Mouse (Mus musculus) liver, postnatal 0 days (tissue): ENCODE measurements around the gene Acp6. TPM values are rescaled to one million over a fixed set of nuclear protein-coding genes. Genes with fewer than 3 reads are reported as not detected.

ENCODE experiments used
- ATAC-seq: fragments of 200-750 bp; cut with Nextera tagmentation; 2 replicates; pipeline ENCODE4 v1.8.0; 2017; ENCODE audit warnings: mild to moderate bottlenecking, moderate library complexity
- DNase-seq: peaks from one replicate; pipeline ENCODE4 v3.0.0-alpha.2; 2016
- H3K27ac ChIP-seq: fragments of 300-500 bp; sonication (generic); 2 replicates; pipeline ENCODE4 v1.5.1; 2014; ENCODE audit warnings: antibody characterized with exemption, moderate library complexity, mild to moderate bottlenecking, low read depth
- H3K27me3 ChIP-seq: fragments of 300-500 bp; sonication (generic); 2 replicates; pipeline ENCODE4 v1.6.1; 2014; ENCODE audit warnings: low read length, control low read depth, mixed read lengths; ENCODE audit not compliant: insufficient read depth
- H3K36me3 ChIP-seq: fragments of 300-500 bp; sonication (generic); replicated peaks from 2 replicates; pipeline ENCODE4 v1.6.1; 2014; ENCODE audit warnings: mild to moderate bottlenecking, control low read depth, low read length, moderate library complexity, mixed read lengths; ENCODE audit not compliant: insufficient read depth
- H3K4me1 ChIP-seq: fragments of 300-500 bp; sonication (generic); 2 replicates; pipeline ENCODE4 v1.6.1; 2014; ENCODE audit warnings: antibody characterized with exemption, mild to moderate bottlenecking, control low read depth; ENCODE audit not compliant: insufficient read depth
- H3K4me2 ChIP-seq: fragments of 300-500 bp; sonication (generic); 2 replicates; pipeline ENCODE4 v1.6.1; 2014; ENCODE audit warnings: low read depth, mild to moderate bottlenecking, low read length, moderate library complexity, mixed read lengths
- H3K4me3 ChIP-seq: fragments of 300-500 bp; sonication (generic); 2 replicates; pipeline ENCODE4 v1.5.1; 2014; ENCODE audit warnings: low read depth, low read length
- H3K9ac ChIP-seq: fragments of 300-500 bp; sonication (generic); replicated peaks from 2 replicates; pipeline ENCODE4 v1.6.1; 2014; ENCODE audit warnings: mild to moderate bottlenecking, moderate library complexity
- H3K9me3 ChIP-seq: fragments of 300-500 bp; sonication (generic); 2 replicates; pipeline ENCODE4 v1.6.1; 2016; ENCODE audit warnings: mild to moderate bottlenecking, control low read depth, low read length, mixed read lengths
- CTCF ChIP-seq: sonication (generic); IDR thresholded peaks from 2 replicates; pipeline ENCODE4 v1.5.1; 2016; ENCODE audit warnings: antibody characterized with exemption, low read depth
- EP300 ChIP-seq: IDR thresholded peaks from 2 replicates; pipeline ENCODE4 v1.6.1; 2016; ENCODE audit warnings: antibody characterized with exemption, low read depth, mild to moderate bottlenecking
- WGBS: fragments of 180-500 bp; shearing (Covaris S2); extraction: QIAGEN DNeasy Blood & Tissue Kit; methylation state at CpG from one replicate; pipeline ENCODE4 v1.1.7; 2014; ENCODE audit not compliant: insufficient replicate concordance; 5-methylcytosine and 5-hydroxymethylcytosine counted together
- polyA plus RNA-seq: library from polyadenylated mRNA; unstranded; fragments of >200 nt; fragmentation: Nextera tagmentation; extraction: Ambion mirVana; gene quantifications from 2 replicates; pipeline ENCODE4 v1.2.1, GENCODE M21; 2015

Acp6 gene
- polyA plus RNA-seq, 1 experiment from 2014 or later = 23.6 TPM

- 67% methylated on average over 4 of the region's 4 CpGs for WGBS
- DNase-seq = no peak
- no peak overlapping the region for H3K9ac ChIP-seq
- peaks cover 17% of the 10 kb centered on the region for H3K4me1 ChIP-seq
- no peaks in the 10 kb centered on the region for H3K9me3 ChIP-seq
- H3K4me2 ChIP-seq = no peak overlapping the region
- no peak for TF ChIP-seq CTCF
- no peak for TF ChIP-seq EP300
- H3K36me3 ChIP-seq = no peaks in the 10 kb centered on the region
- no peak for ATAC-seq
- no peaks in the 10 kb centered on the region for H3K27me3 ChIP-seq
- H3K27ac ChIP-seq = no peak overlapping the region
- H3K4me3 ChIP-seq = no peak overlapping the region
These were observed 3.2 kb downstream of the Acp6 start for GRCm38 (mm10) chr3:97161773-97162172.

- Histone ChIP-seq H3K4me2 (no peak overlapping the region), H3K9me3 (no peaks in the 10 kb centered on the region), H3K4me3 (no peak overlapping the region), H3K27ac (no peak overlapping the region), H3K4me1 (peaks cover 17% of the 10 kb centered on the region), H3K27me3 (no peaks in the 10 kb centered on the region), H3K9ac (no peak overlapping the region), H3K36me3 (peaks cover 5% of the 10 kb centered on the region)
- DNase-seq (no peak), ATAC-seq (peak; percentile 55)
- TF ChIP-seq EP300 (no peak), CTCF (no peak)
- 41% methylated on average over 4 of the region's 4 CpGs for WGBS
These were observed 5.9 kb downstream of the Acp6 start for GRCm38 (mm10) chr3:97164477-97164876.

GRCm38 (mm10) chr3:97167126-97167525 is 8.5 kb downstream of the Acp6 start:
- Histone ChIP-seq H3K36me3 (peaks cover 5% of the 10 kb centered on the region), H3K9ac (no peak overlapping the region), H3K27ac (no peak overlapping the region), H3K9me3 (no peaks in the 10 kb centered on the region), H3K4me1 (no peaks in the 10 kb centered on the region), H3K27me3 (no peaks in the 10 kb centered on the region), H3K4me2 (no peak overlapping the region), H3K4me3 (no peak overlapping the region)
- DNase-seq (no peak), ATAC-seq (no peak)
- TF ChIP-seq EP300 = no peak
- TF ChIP-seq CTCF = no peak
- WGBS = 48% methylated on average over 4 of the region's 4 CpGs

GRCm38 (mm10) chr3:97171531-97171930 is 13.0 kb downstream of the Acp6 start:
- ATAC-seq = no peak
- no peak overlapping the region for H3K4me2 ChIP-seq
- TF ChIP-seq EP300 (no peak), CTCF (no peak)
- H3K27ac ChIP-seq = no peak overlapping the region
- no peak overlapping the region for H3K9ac ChIP-seq
- peaks cover 22% of the 10 kb centered on the region for H3K36me3 ChIP-seq
- DNase-seq = no peak
- WGBS = 65% methylated on average over 6 of the region's 6 CpGs
- no peaks in the 10 kb centered on the region for H3K4me1 ChIP-seq
- no peaks in the 10 kb centered on the region for H3K27me3 ChIP-seq
- no peak overlapping the region for H3K4me3 ChIP-seq
- no peaks in the 10 kb centered on the region for H3K9me3 ChIP-seq

GRCm38 (mm10) chr3:97172231-97172630 is 13.7 kb downstream of the Acp6 start:
- ATAC-seq (no peak), DNase-seq (no peak)
- 76% methylated on average over 9 of the region's 9 CpGs for WGBS
- Histone ChIP-seq H3K36me3 (peaks cover 29% of the 10 kb centered on the region), H3K27ac (no peak overlapping the region), H3K4me1 (no peaks in the 10 kb centered on the region), H3K4me2 (no peak overlapping the region), H3K4me3 (no peak overlapping the region), H3K9ac (no peak overlapping the region), H3K27me3 (no peaks in the 10 kb centered on the region), H3K9me3 (no peaks in the 10 kb centered on the region)
- TF ChIP-seq CTCF = no peak
- no peak for TF ChIP-seq EP300

- H3K9me3 ChIP-seq = no peaks in the 10 kb centered on the region
- DNase-seq (no peak), ATAC-seq (no peak)
- H3K4me3 ChIP-seq = no peak overlapping the region
- H3K4me1 ChIP-seq = no peaks in the 10 kb centered on the region
- H3K27me3 ChIP-seq = no peaks in the 10 kb centered on the region
- no peak overlapping the region for H3K4me2 ChIP-seq
- no peak overlapping the region for H3K27ac ChIP-seq
- peaks cover 29% of the 10 kb centered on the region for H3K36me3 ChIP-seq
- H3K9ac ChIP-seq = no peak overlapping the region
- no peak for TF ChIP-seq CTCF
- no peak for TF ChIP-seq EP300
- 86% methylated on average over 5 of the region's 5 CpGs for WGBS
These were observed 14.1 kb downstream of the Acp6 start for GRCm38 (mm10) chr3:97172632-97173031.

- ATAC-seq = no peak
- peaks cover 22% of the 10 kb centered on the region for H3K36me3 ChIP-seq
These were observed 20.3 kb downstream of the Acp6 start for GRCm38 (mm10) chr3:97178885-97179284.

More at GRCm38 (mm10) chr3:97178885-97179284, 20.3 kb downstream of the Acp6 start:
- no peak for DNase-seq
- 65% methylated on average over 6 of the region's 6 CpGs for WGBS
- TF ChIP-seq CTCF = no peak
- no peak for TF ChIP-seq EP300
- H3K4me2 ChIP-seq = no peak overlapping the region
- no peaks in the 10 kb centered on the region for H3K27me3 ChIP-seq
- H3K9ac ChIP-seq = no peak overlapping the region
- H3K4me1 ChIP-seq = no peaks in the 10 kb centered on the region
- no peak overlapping the region for H3K27ac ChIP-seq
- no peaks in the 10 kb centered on the region for H3K9me3 ChIP-seq
- no peak overlapping the region for H3K4me3 ChIP-seq
